Mouse (Mus musculus) embryonic facial prominence, embryonic 14.5 days (tissue): ENCODE measurements around the gene Wnt4. TPM values are rescaled to one million over a fixed set of nuclear protein-coding genes. Genes with fewer than 3 reads are reported as not detected.

ENCODE experiments used
- ATAC-seq: fragments of 200-750 bp; cut with Nextera tagmentation; 2 replicates; pipeline ENCODE4 v1.8.0; 2017; ENCODE audit warnings: low read depth, moderate number of reproducible peaks, moderate TSS enrichment
- DNase-seq: peaks from one replicate; pipeline ENCODE4 v3.0.0-alpha.2; 2015; ENCODE audit warnings: low spot score
- H3K27ac ChIP-seq: fragments of 300-500 bp; sonication (generic); replicated peaks from 2 replicates; pipeline ENCODE4 v1.5.1; 2014; ENCODE audit warnings: low read depth, mild to moderate bottlenecking, low read length, moderate library complexity
- H3K27me3 ChIP-seq: fragments of 300-500 bp; sonication (generic); replicated peaks from 2 replicates; pipeline ENCODE4 v1.6.1; 2014; ENCODE audit warnings: low read length; ENCODE audit not compliant: control insufficient read depth, insufficient read depth
- H3K36me3 ChIP-seq: fragments of 300-500 bp; sonication (generic); 2 replicates; pipeline ENCODE4 v1.6.1; 2014; ENCODE audit warnings: low read length, mixed read lengths; ENCODE audit not compliant: control insufficient read depth, insufficient read depth
- H3K4me1 ChIP-seq: fragments of 300-500 bp; sonication (generic); 2 replicates; pipeline ENCODE4 v1.6.1; 2014; ENCODE audit warnings: antibody characterized with exemption, low read length; ENCODE audit not compliant: control insufficient read depth, insufficient read depth
- H3K4me2 ChIP-seq: fragments of 300-500 bp; sonication (generic); 2 replicates; pipeline ENCODE4 v1.6.1; 2014; ENCODE audit warnings: low read depth, mild to moderate bottlenecking, low read length, moderate library complexity, mixed read lengths
- H3K4me3 ChIP-seq: fragments of 300-500 bp; sonication (generic); 2 replicates; pipeline ENCODE4 v1.5.1; 2014; ENCODE audit warnings: low read depth, mild to moderate bottlenecking, low read length
- H3K9ac ChIP-seq: fragments of 300-500 bp; sonication (generic); 2 replicates; pipeline ENCODE4 v1.6.1; 2014; ENCODE audit warnings: low read depth, mild to moderate bottlenecking, low read length, moderate library complexity, mixed read lengths
- H3K9me3 ChIP-seq: fragments of 300-500 bp; sonication (generic); 2 replicates; pipeline ENCODE4 v1.6.1; 2016; ENCODE audit warnings: low read length; ENCODE audit not compliant: control insufficient read depth
- WGBS: fragments of 180-500 bp; shearing (Covaris S2); extraction: QIAGEN DNeasy Blood & Tissue Kit; methylation state at CpG from one replicate; pipeline ENCODE4 v1.1.7; 2014; 5-methylcytosine and 5-hydroxymethylcytosine counted together
- polyA plus RNA-seq: library from polyadenylated mRNA; unstranded; fragments of >200 nt; fragmentation: Nextera tagmentation; extraction: Ambion mirVana; gene quantifications from 2 replicates; pipeline ENCODE4 v1.2.1, GENCODE M21; 2014

Wnt4 gene
- polyA plus RNA-seq, 1 experiment from 2014 or later, result 5.6 TPM

DNA sequence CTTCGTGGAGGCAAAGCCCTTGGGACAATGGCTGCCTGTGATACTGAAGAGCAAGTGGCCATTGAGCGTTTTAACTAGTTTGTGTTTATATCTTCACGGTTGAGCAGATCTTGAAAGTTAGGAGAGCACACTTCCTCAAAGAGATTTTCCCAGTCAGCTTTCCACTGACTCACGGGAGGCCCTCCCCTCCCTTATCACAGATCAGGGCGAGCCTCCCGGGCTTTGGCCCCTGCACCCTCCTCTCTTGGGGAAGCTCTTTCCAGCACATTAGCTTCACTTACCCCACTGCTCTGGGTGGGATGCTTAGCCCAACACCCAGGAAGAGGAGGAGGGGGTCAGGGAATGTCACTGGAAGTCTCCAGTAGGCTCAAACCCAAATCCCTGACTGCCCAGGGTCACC, 3.0 kb upstream of the Wnt4 start:
- peaks cover 6% of the 10 kb centered on the region; the same call in 1 of the 2 replicates for H3K4me1 ChIP-seq
- ATAC-seq (no peak), DNase-seq (peak; percentile 26)
- peaks cover 50% of the 10 kb centered on the region for H3K27me3 ChIP-seq
- no peak overlapping the region for H3K4me2 ChIP-seq
- H3K27ac ChIP-seq, result no peak overlapping the region
- no peak overlapping the region for H3K9ac ChIP-seq
- 11% methylated on average over 6 of the region's 6 CpGs for WGBS
- no peaks in the 10 kb centered on the region for H3K36me3 ChIP-seq
- H3K4me3 ChIP-seq, result no peak overlapping the region
- no peaks in the 10 kb centered on the region for H3K9me3 ChIP-seq

DNA sequence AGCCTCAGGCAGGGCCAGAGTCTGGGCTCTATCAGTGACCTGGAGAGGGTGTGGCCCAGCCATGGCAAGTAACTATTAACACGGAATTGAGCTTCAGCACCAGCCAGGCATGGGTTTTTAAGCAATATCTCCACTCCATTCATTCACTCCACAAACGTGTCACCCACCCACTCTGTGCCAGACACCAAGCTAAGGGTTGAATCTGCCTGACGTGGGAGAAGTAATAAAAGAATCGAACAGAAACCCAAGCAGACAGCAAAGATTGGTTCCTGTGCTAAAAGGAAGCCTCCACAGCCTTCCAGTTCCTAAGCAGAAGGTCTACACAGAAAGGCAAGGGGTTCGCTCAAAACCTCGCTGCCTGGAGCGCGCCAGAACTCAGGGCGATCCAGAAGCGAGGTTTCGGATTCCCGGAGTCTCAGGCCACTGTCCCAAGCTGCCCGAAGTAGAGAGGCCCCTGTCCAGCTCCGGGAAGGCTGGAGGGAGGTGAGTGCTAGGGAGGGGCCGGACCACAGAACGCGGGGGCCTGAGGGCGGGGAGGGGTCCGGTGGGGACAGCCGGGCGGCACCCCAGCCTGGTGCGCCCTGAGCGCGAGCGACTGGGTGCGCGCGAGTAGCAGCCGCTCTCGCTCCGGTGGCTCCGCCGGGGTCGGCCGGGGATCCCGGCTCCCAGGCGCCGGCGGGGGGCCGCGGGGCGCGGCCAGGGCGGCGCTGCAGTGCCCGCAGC, 685 bp upstream of the Wnt4 start:
- no peak for DNase-seq
- Histone ChIP-seq H3K9me3 (no peaks in the 10 kb centered on the region), H3K4me3 (peak overlapping the region; percentile 50), H3K4me2 (peak overlapping the region; percentile 93), H3K9ac (peak overlapping the region; percentile 62), H3K27me3 (peaks cover 64% of the 10 kb centered on the region), H3K4me1 (peaks cover 6% of the 10 kb centered on the region; the same call in 1 of the 2 replicates), H3K27ac (no peak overlapping the region), H3K36me3 (no peaks in the 10 kb centered on the region)
- 3% methylated on average over 23 of the region's 46 CpGs for WGBS
- ATAC-seq, result peak; percentile 4; the same call in 1 of the 2 replicates

DNA sequence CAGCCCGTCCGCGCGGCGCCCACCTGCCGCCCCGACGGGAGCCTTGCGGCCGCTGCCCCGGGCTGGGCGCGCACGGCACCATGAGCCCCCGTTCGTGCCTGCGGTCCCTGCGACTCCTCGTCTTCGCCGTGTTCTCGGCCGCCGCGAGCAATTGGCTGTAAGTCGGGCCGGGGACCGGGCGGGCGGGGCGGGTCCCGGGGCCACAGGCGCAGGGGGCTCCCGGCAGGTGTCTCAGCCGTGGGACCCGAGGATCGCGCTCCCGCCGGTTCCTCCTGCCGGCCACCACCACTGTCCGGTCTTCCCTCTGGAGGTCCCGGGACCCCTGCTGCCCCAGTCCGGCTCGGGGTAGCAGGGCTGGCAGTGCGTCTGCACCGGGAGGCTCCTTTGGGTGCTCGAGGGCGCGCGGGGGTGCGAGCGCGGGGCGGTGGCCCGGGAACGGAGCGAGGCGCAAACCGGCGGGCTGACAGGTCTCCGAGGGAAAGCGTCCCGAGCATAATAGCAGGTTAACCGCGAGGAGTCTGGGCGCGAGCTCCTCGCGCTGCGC, 383 bp downstream of the Wnt4 start:
- Histone ChIP-seq H3K9ac (peak overlapping the region; percentile 58), H3K4me3 (peak overlapping the region; percentile 50), H3K36me3 (no peaks in the 10 kb centered on the region), H3K27me3 (peaks cover 64% of the 10 kb centered on the region), H3K4me1 (peaks cover 6% of the 10 kb centered on the region; the same call in 1 of the 2 replicates), H3K27ac (no peak overlapping the region; the same call in 1 of the 2 replicates), H3K4me2 (peak overlapping the region; percentile 93), H3K9me3 (no peaks in the 10 kb centered on the region)
- DNase-seq (no peak), ATAC-seq (no peak)
- WGBS, result under 1% methylated on average over 21 of the region's 71 CpGs

DNA sequence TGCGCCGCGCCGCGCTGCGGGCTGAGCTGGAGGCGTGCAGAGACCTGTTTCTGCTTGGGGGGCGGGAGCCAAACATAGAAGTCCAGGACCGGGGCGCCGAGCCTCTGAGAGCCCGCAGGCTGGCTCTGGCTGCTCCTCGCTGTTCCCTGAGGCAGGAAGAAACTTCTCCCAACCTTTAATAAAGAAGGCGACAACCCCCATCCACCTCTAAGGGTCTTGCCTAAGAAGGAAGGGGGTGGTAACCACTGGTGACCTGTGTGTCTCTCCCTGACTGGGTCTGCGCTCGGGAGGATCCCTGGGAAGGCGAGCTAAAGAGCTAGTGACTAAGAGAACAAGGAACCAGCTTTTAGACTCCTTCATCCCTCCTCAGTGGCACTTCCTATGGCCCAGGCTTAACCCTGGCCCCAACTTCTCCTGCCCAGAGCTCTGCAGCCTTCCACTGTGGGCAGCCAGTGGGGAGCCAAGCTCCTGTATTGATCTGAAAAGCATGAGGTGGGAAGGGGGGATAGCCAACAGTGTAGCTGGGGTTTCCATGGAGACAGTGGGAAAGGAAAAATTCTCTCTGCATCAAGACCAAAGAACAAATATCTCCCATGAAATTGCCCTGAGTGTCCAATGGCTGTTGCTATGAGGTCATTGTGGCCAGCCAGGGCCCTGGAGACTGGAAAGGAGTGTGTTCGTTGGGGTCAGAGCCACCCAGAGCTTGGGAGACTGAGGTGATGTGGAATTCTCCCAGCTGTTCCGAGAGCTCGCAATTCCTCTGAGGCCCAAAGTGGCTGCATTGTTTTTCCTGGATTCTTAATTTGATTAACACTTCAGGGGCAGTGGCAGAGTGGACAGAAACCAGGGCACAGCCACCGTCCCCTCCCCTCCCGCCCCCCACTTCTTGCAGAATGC, 1.1 kb downstream of the Wnt4 start:
- Histone ChIP-seq H3K4me3 (peak overlapping the region; percentile 50), H3K9ac (peak overlapping the region; percentile 58), H3K36me3 (no peaks in the 10 kb centered on the region), H3K27me3 (peaks cover 63% of the 10 kb centered on the region), H3K27ac (no peak overlapping the region; the same call in 1 of the 2 replicates), H3K9me3 (no peaks in the 10 kb centered on the region), H3K4me2 (peak overlapping the region; percentile 93), H3K4me1 (peaks cover 6% of the 10 kb centered on the region)
- ATAC-seq (no peak), DNase-seq (peak; percentile 49)
- WGBS, result 5% methylated on average over 21 of the region's 22 CpGs

DNA sequence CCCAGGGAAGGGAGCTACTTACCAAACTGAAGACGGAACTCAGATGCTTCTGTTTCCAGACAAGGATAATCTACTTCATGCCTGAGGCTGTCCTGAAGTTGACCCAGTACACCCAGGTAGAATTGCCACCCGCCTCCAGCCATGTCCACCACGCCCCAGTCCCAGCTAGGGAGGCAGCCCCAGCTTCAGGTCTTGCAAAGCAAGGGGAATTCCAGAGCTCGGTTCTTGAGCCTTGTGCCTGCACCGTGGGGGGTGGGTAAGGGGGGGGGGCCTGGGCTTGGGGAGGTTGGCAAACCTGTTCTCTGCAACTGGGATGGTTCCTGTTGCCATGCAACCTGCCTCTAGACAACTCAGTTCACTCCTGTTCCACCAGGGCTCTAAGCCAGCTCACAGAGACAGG, 2.1 kb downstream of the Wnt4 start:
- H3K9ac ChIP-seq, result no peak overlapping the region
- peaks cover 6% of the 10 kb centered on the region for H3K4me1 ChIP-seq
- DNase-seq, result peak; percentile 69
- WGBS, result 15% methylated on average over 4 of the region's 5 CpGs
- H3K36me3 ChIP-seq, result no peaks in the 10 kb centered on the region
- peaks cover 67% of the 10 kb centered on the region for H3K27me3 ChIP-seq
- no peaks in the 10 kb centered on the region for H3K9me3 ChIP-seq
- ATAC-seq, result 0 out of 2 replicates have a peak, but pooled peaks have one; percentile 16
- no peak overlapping the region for H3K27ac ChIP-seq
- peak overlapping the region; percentile 93 for H3K4me2 ChIP-seq
- H3K4me3 ChIP-seq, result 0 out of 2 replicates have a peak overlapping the region, but pooled peaks have one; percentile 1

DNA sequence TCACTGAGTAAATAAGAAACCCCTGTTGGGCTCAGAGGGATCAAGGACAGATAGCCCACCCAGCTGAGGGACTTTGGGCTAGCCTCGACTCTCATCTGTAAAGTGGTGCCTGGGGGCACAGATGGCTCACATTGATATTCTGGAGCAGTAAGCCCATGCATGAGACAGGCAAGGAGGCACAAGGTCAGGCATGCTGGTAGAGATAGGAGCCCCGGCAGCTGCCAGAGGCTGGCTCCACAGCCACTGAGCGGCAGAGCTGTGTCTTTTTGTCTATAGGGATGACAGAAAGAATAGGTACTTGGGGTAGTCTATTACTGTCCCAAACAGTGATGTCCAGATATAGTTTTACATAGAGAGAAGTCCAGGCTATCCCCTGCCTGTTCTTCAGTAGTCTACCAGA, 4.0 kb downstream of the Wnt4 start:
- Histone ChIP-seq H3K9ac (no peak overlapping the region), H3K4me3 (no peak overlapping the region), H3K4me1 (peaks cover 6% of the 10 kb centered on the region), H3K27me3 (peaks cover 57% of the 10 kb centered on the region), H3K9me3 (no peaks in the 10 kb centered on the region), H3K4me2 (no peak overlapping the region), H3K36me3 (no peaks in the 10 kb centered on the region), H3K27ac (no peak overlapping the region)
- ATAC-seq, result no peak
- WGBS, result 63% methylated on average over 3 of the region's 3 CpGs
- DNase-seq, result no peak

DNA sequence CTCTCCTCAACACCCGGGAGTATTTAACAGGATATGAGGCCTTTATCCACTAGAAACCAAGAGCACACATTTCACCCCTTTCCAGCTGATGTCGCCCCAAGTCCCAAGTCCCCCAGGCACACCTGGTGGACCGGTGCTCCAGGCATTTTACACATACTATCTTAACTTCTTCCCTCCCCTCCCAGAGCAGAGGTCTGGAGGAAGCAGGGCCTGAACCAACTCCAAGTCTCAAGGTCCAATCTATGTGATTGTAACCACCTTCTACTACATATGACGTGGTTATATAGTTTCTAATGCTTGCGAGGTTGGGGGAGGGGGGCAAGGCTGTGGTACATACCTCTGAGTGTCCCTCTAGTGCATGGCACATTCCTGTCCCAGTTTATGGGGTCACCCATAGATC, 4.8 kb downstream of the Wnt4 start:
- DNase-seq (no peak), ATAC-seq (no peak)
- Histone ChIP-seq H3K27ac (no peak overlapping the region), H3K27me3 (peaks cover 48% of the 10 kb centered on the region), H3K4me2 (no peak overlapping the region), H3K4me3 (no peak overlapping the region), H3K4me1 (peaks cover 3% of the 10 kb centered on the region; the same call in 1 of the 2 replicates), H3K36me3 (no peaks in the 10 kb centered on the region), H3K9ac (no peak overlapping the region), H3K9me3 (no peaks in the 10 kb centered on the region)
- 75% methylated on average over 5 of the region's 5 CpGs for WGBS

DNA sequence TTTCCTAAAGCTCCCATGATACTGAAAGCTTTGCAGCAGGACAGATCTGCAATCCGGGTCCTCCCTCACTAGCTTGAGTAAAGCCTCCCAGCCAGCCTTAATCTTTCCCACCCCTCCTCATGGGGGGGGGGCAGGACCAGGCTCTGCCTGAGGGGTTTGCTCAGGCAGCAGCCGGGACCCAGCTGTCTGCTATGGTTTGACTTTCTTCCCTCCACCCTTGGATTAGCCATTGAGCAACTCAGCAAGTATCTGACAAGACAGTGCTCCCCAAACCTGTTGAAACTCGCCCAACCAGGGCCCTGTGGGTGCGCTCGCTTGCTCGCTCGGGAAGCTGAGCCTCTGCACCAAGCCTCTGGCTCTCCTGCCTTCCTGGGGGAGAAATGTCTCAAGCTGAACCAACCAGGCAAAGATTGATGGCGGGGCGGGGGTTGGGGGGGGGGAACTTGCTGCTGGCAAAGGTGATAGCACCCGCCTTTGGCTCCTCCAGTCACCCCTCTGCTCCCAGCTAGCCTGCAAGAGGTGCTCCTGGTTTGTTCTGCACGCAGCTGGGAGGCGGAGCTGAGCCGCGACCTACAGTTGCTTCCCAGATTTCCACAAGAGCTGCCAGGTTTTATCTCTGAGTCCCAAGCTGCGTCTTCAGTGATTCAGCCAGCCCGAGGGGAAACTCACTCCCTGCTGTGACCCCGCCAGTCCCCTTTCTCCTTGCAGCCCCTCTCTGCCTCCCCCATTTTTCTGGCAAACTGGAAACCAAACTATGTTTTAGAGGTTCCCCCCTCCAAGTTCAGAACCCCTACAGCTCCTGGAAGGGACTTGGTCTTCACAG, 5.5 kb downstream of the Wnt4 start:
- no peak overlapping the region for H3K4me3 ChIP-seq
- H3K4me1 ChIP-seq, result peaks cover 3% of the 10 kb centered on the region; the same call in 1 of the 2 replicates
- DNase-seq (peak; percentile 92), ATAC-seq (peak; percentile 69)
- H3K27me3 ChIP-seq, result peaks cover 44% of the 10 kb centered on the region
- H3K27ac ChIP-seq, result peak overlapping the region; percentile 17; the same call in 1 of the 2 replicates
- peak overlapping the region; percentile 20; the same call in 1 of the 2 replicates for H3K4me2 ChIP-seq
- H3K9ac ChIP-seq, result no peak overlapping the region
- WGBS, result 8% methylated on average over 15 of the region's 17 CpGs
- H3K9me3 ChIP-seq, result no peaks in the 10 kb centered on the region
- no peaks in the 10 kb centered on the region for H3K36me3 ChIP-seq
